Mouse (Mus musculus): Measurements from ENCODE around the gene Ppp2r3c.
"Not testable (repeated sequence)": the region's sequence is repeated elsewhere in the genome, so short reads cannot be mapped to it uniquely, and the experiment has no call there.

Ppp2r3c gene

GRCm38 (mm10) chr12:55263385-55263784 lies 39.4 kb downstream of the Ppp2r3c start:
- DNase-seq = not testable (repeated sequence)

GRCm38 (mm10) chr12:55261950-55262349 lies 40.8 kb downstream of the Ppp2r3c start:
- DNase-seq = not testable (repeated sequence)

GRCm38 (mm10) chr12:55242243-55242642 lies 60.6 kb downstream of the Ppp2r3c start:
- not testable (repeated sequence) for DNase-seq

- not testable (repeated sequence) for DNase-seq
Observed at GRCm38 (mm10) chr12:55230520-55230861, 72.3 kb downstream of the Ppp2r3c start.

GRCm38 (mm10) chr12:55229626-55230519 lies 72.9 kb downstream of the Ppp2r3c start, which contains the start of gene Srp54c:
Gene Srp54c, plus strand, starts transcription at chr12:55230168.
- DNase-seq = not testable (repeated sequence)

Data from layer of hippocampus, adult 9-11 months (tissue).